8 mouse cellular contexts compared by ENCODE assay signal in the genomic region with DNA sequence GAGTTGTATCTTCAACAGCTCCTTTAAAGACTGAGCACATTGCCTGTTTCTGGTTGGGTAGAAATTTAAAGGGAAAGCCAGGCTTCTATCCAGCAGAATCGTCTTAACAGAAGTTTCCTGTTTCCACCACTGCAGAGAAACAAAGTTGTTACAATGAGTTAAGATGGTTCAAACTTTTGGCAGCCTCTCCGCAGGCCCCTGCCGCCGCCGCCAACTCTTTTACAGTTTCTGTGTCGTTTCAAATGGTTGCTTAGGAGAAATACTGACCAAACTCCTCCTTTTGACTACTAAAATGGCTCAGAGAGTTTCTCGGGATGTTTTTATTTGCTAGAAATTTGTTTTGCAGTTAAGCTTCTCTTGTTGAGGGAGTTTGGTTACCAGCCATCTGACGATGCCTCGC.
DNase-seq lines count a peak whose midpoint lies in the region; ATAC-seq lines count a peak whose summit lies in the region.

No protein-coding gene starts in this region.

- ATAC-seq in kidney, embryonic 14.5 days (ENCODE audit: low FRiP score, low TSS enrichment): no peak
- no peak for ATAC-seq in embryonic facial prominence, embryonic 12.5 days (ENCODE audit: insufficient number of reproducible peaks, insufficient read depth, low FRiP score, low TSS enrichment)
- ATAC-seq in heart, embryonic 13.5 days (ENCODE audit: extremely low read depth, insufficient number of reproducible peaks, low FRiP score, low TSS enrichment): no peak

- H3K9me3 ChIP-seq in kidney, embryonic 14.5 days (ENCODE audit: control insufficient read depth, low read length): no peaks in the 10 kb centered on the region
- no peaks in the 10 kb centered on the region for H3K9me3 ChIP-seq in embryonic facial prominence, embryonic 12.5 days
- no peaks in the 10 kb centered on the region for H3K9me3 ChIP-seq in heart, embryonic 13.5 days

- H3K9ac ChIP-seq in kidney, embryonic 14.5 days (ENCODE audit: low read depth, low read length): no peak overlapping the region
- no peak overlapping the region for H3K9ac ChIP-seq in embryonic facial prominence, embryonic 12.5 days
- H3K9ac ChIP-seq in heart, embryonic 13.5 days: no peak overlapping the region

- H3K27ac ChIP-seq in kidney, embryonic 14.5 days (ENCODE audit: low read depth, low read length): peak overlapping the region; percentile 59; the same call in 1 of the 2 replicates
- peak overlapping the region; percentile 69 for H3K27ac ChIP-seq in embryonic facial prominence, embryonic 12.5 days
- peak overlapping the region; percentile 48; the same call in 1 of the 2 replicates for H3K27ac ChIP-seq in heart, embryonic 13.5 days (replicated peaks)

- no peak overlapping the region for H3K4me2 ChIP-seq in kidney, embryonic 14.5 days (replicated peaks; ENCODE audit: low read depth, low read length)
- peak overlapping the region; percentile 21 for H3K4me2 ChIP-seq in embryonic facial prominence, embryonic 12.5 days (replicated peaks)
- peak overlapping the region; percentile 44 for H3K4me2 ChIP-seq in heart, embryonic 13.5 days

- intact Hi-C loops in left cerebral cortex, postnatal 4 days (cut with DNase I): no loop called here

- no peak overlapping the region for H3K4me3 ChIP-seq in kidney, embryonic 14.5 days (ENCODE audit: low read length)
- H3K4me3 ChIP-seq in embryonic facial prominence, embryonic 12.5 days: no peak overlapping the region
- H3K4me3 ChIP-seq in heart, embryonic 13.5 days: no peak overlapping the region

- no peaks in the 10 kb centered on the region for H3K36me3 ChIP-seq in kidney, embryonic 14.5 days (ENCODE audit: control insufficient read depth, insufficient read depth, low read length)
- no peaks in the 10 kb centered on the region for H3K36me3 ChIP-seq in embryonic facial prominence, embryonic 12.5 days
- no peaks in the 10 kb centered on the region for H3K36me3 ChIP-seq in heart, embryonic 13.5 days

- peaks cover 23% of the 10 kb centered on the region; the same call in 1 of the 2 replicates for H3K4me1 ChIP-seq in kidney, embryonic 14.5 days (ENCODE audit: control insufficient read depth, insufficient read depth, low read length)
- peaks cover 45% of the 10 kb centered on the region for H3K4me1 ChIP-seq in embryonic facial prominence, embryonic 12.5 days
- peaks cover 20% of the 10 kb centered on the region for H3K4me1 ChIP-seq in heart, embryonic 13.5 days

- WGBS in kidney, embryonic 14.5 days: 8% methylated on average over 9 of the region's 9 CpGs
- 5% methylated on average over 9 of the region's 9 CpGs for WGBS in embryonic facial prominence, embryonic 12.5 days
- WGBS in heart, embryonic 13.5 days: 26% methylated on average over 9 of the region's 9 CpGs

- H3K27me3 ChIP-seq in kidney, embryonic 14.5 days (ENCODE audit: control insufficient read depth, insufficient read depth, low read length): no peaks in the 10 kb centered on the region
- H3K27me3 ChIP-seq in embryonic facial prominence, embryonic 12.5 days: no peaks in the 10 kb centered on the region
- no peaks in the 10 kb centered on the region for H3K27me3 ChIP-seq in heart, embryonic 13.5 days (replicated peaks)

- DNase-seq in kidney, adult 8-10 months: no peak
- DNase-seq in left cerebral cortex, postnatal 4 days: peak; percentile 29
- DNase-seq in right cerebral cortex, postnatal 10 days (ENCODE audit: low spot score in 2 of 2): peak; percentile 65 to 66
- no peak for DNase-seq in embryo, embryonic 11 days
- DNase-seq in thymus, adult 18-20 months: no peak

Comparison
In these comparisons a context has a peak if more than half of its experiments do, and no peak if none do; other contexts are left out.
1. DNase-seq: peak in left cerebral cortex, postnatal 4 days (single experiment) and right cerebral cortex, postnatal 10 days (2 of 2); none in kidney, adult 8-10 months (0 of 2), embryo, embryonic 11 days (single experiment) and thymus, adult 18-20 months (0 of 2).
2. Peak in every context shown above with its lines, with median percentiles within 50 percentile points of each other: H3K27ac ChIP-seq.